Mouse (Mus musculus): ENCODE data around the gene Terf2. TPM values are rescaled to one million over a fixed set of nuclear protein-coding genes. Genes with fewer than 3 reads are reported as not detected.

The Terf2 gene
- total and polyA plus RNA-seq, 3 experiments = 6.0 to 11.2 (median 11.1) TPM

DNA sequence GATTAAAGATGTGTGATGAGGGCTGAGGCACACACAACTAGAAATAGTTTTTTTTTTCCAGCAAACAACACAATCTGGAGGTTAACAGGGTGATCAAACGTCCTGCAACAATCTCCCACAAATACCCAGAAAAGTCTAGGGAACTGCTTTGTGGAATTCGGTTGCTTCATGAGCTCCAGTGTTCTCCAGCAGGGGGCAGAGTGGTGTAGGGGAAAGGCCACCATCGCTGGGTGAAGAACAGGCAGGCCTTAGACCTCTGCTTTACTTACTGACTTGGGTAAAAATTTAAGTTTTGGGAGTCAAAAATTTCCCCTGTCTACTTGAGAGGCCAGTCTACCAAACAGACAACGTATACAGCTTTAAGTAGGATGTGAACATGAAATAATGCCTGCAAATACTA is 8.2 kb upstream of the Terf2 start:
- Histone ChIP-seq H3K9ac (ENCODE audit: low read depth, low read length) (no peak overlapping the region), H3K27me3 (ENCODE audit: control insufficient read depth, insufficient read depth, low read length) (no peaks in the 10 kb centered on the region), H3K4me1 (ENCODE audit: control insufficient read depth, insufficient read depth, low read length) (no peaks in the 10 kb centered on the region), H3K79me2 (replicated peaks; ENCODE audit: control insufficient read depth, insufficient read depth, low read length) (no peaks in the 10 kb centered on the region), H3K27ac (no peak overlapping the region), H3K4me3 (no peak overlapping the region), H3K36me3 (ENCODE audit: control insufficient read depth, insufficient read depth, low read length) (no peaks in the 10 kb centered on the region)
- WGBS = 11% methylated on average over 4 of the region's 4 CpGs
- intact Hi-C loops (cut with DNase I) = loop anchor here (1.0 kb wide), 1 partner anchor 220 kb away; no protein-coding TSS in a partner anchor
- no peak for TF ChIP-seq POLR2A (IDR thresholded peaks at IDR 0.05; ENCODE audit: insufficient read depth, low read depth, low read length)
- peak; percentile 93; the same call in 1 of the 2 replicates for TF ChIP-seq CTCF (IDR thresholded peaks at IDR 0.05)
- peak; percentile 70; the same call in 1 of the 2 replicates for TF ChIP-seq EP300 (IDR thresholded peaks at IDR 0.05; ENCODE audit: insufficient read depth, low read depth, low read length)
- DNase-seq = peak; percentile 59 to 82

DNA sequence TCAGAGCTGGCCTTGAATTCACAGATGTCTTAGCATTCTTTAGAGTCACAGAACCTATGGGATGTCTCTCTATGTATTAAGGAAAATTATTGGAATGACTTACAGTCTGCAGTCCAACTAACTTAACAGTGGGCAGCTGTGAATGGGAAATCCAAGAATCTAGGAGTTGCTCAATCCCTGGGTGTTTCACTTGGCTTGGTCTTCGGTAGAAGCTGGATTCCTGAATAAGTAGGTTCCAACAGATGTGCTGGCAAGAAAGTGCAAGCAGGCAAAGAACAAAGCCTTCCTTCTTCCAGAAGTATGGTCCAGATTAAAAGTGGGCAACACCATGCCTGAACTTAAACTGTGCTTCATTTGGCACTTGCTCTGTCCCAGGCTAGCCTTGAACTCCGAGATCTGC is 4.3 kb upstream of the Terf2 start:
- intact Hi-C loops (cut with DNase I) = no loop called here
- no peaks in the 10 kb centered on the region for H3K27me3 ChIP-seq (ENCODE audit: control insufficient read depth, insufficient read depth, low read length)
- H3K27ac ChIP-seq = no peak overlapping the region
- H3K9ac ChIP-seq (ENCODE audit: low read depth, low read length) = no peak overlapping the region
- H3K4me1 ChIP-seq (ENCODE audit: control insufficient read depth, insufficient read depth, low read length) = peaks cover 3% of the 10 kb centered on the region
- TF ChIP-seq CTCF (IDR thresholded peaks at IDR 0.05) = no peak
- no peak for TF ChIP-seq EP300 (IDR thresholded peaks at IDR 0.05; ENCODE audit: insufficient read depth, low read depth, low read length)
- TF ChIP-seq POLR2A (IDR thresholded peaks at IDR 0.05; ENCODE audit: insufficient read depth, low read depth, low read length) = no peak
- H3K36me3 ChIP-seq (ENCODE audit: control insufficient read depth, insufficient read depth, low read length) = 0 out of 2 replicates have a peak, but pooled peaks cover 2% of the 10 kb centered on the region
- no peaks in the 10 kb centered on the region for H3K79me2 ChIP-seq (replicated peaks; ENCODE audit: control insufficient read depth, insufficient read depth, low read length)
- H3K4me3 ChIP-seq = no peak overlapping the region
- WGBS = 77% methylated on average over 2 of the region's 2 CpGs
- no peak for DNase-seq

DNA sequence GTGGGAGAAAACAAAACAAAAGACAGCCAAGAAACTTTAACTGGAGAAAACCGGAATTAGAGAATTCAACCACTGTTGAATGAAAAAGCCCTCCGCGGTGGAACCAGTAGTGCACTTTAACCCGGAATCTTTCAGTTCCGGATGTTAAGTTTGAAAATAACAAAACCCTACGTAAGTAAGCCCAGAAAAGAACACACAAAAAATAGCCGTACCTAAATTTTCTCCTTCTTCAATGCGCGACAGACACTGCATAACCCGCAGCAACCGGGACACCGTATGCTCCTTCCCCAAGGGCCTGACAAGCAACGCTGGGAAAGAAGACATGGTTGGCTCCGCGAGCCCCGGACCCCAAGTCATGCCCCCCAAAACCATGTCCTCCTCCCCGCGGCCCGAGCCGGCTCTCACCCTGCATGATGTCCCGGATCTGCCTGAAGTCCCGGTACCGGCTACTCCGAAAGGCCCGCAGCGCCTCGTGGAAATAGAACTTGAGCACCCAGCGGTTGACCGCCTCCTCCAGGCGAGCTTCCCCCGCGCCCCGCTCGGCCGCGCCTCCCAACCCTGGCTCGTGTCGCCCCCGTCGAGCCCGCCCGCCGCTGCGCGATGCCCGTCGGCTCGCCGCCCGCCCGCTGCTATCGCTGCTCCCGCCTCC is 506 bp downstream of the Terf2 start:
- Histone ChIP-seq H3K9ac (ENCODE audit: low read depth, low read length) (peak overlapping the region; percentile 93), H3K36me3 (ENCODE audit: control insufficient read depth, insufficient read depth, low read length) (peaks cover 9% of the 10 kb centered on the region), H3K27ac (peak overlapping the region; percentile 93), H3K4me3 (peak overlapping the region; percentile 82), H3K79me2 (replicated peaks; ENCODE audit: control insufficient read depth, insufficient read depth, low read length) (no peaks in the 10 kb centered on the region), H3K4me1 (ENCODE audit: control insufficient read depth, insufficient read depth, low read length) (peaks cover 3% of the 10 kb centered on the region), H3K27me3 (ENCODE audit: control insufficient read depth, insufficient read depth, low read length) (no peaks in the 10 kb centered on the region)
- 1% methylated on average over 38 of the region's 53 CpGs for WGBS
- intact Hi-C loops (cut with DNase I) = loop anchor here (2.0 to 5.0 kb wide), 2 partner anchors 39 to 331 kb away; partner anchors contain the start of genes Cog8, Nip7 and Nob1
- DNase-seq = no peak
- TF ChIP-seq POLR2A (IDR thresholded peaks at IDR 0.05; ENCODE audit: insufficient read depth, low read depth, low read length) (no peak), CTCF (IDR thresholded peaks at IDR 0.05) (no peak), EP300 (IDR thresholded peaks at IDR 0.05; ENCODE audit: insufficient read depth, low read depth, low read length) (no peak)

DNA sequence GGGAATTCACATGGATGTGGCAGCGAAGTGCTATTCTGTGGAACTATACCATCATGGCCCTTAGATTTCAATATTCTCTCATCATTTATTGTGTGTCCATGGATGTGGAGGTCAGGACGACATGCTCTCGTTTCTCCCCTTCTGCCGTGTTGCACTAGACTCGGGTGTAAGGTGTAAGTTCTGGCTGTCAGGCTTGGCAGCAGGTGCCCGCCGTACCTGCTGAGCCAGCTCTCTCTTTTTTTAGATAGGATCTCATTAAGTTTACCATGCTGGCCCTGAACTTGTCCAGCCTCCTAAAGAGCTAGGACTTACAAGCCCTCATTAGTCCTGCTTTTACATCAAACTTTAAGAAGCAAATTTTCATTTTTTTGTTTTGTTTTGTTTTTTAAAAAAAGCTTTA is 5.8 kb downstream of the Terf2 start:
- no peaks in the 10 kb centered on the region for H3K27me3 ChIP-seq (ENCODE audit: control insufficient read depth, insufficient read depth, low read length)
- intact Hi-C loops (cut with DNase I) = no loop called here
- no peaks in the 10 kb centered on the region; the same call in 1 of the 2 replicates for H3K4me1 ChIP-seq (ENCODE audit: control insufficient read depth, insufficient read depth, low read length)
- no peak overlapping the region for H3K4me3 ChIP-seq
- H3K79me2 ChIP-seq (replicated peaks; ENCODE audit: control insufficient read depth, insufficient read depth, low read length) = no peaks in the 10 kb centered on the region
- no peak for DNase-seq
- no peak overlapping the region for H3K27ac ChIP-seq
- peaks cover 7% of the 10 kb centered on the region for H3K36me3 ChIP-seq (ENCODE audit: control insufficient read depth, insufficient read depth, low read length)
- TF ChIP-seq POLR2A (IDR thresholded peaks at IDR 0.05; ENCODE audit: insufficient read depth, low read depth, low read length) (no peak), CTCF (IDR thresholded peaks at IDR 0.05) (no peak), EP300 (IDR thresholded peaks at IDR 0.05; ENCODE audit: insufficient read depth, low read depth, low read length) (no peak)
- H3K9ac ChIP-seq (ENCODE audit: low read depth, low read length) = no peak overlapping the region
- WGBS = 89% methylated on average over 7 of the region's 7 CpGs

DNA sequence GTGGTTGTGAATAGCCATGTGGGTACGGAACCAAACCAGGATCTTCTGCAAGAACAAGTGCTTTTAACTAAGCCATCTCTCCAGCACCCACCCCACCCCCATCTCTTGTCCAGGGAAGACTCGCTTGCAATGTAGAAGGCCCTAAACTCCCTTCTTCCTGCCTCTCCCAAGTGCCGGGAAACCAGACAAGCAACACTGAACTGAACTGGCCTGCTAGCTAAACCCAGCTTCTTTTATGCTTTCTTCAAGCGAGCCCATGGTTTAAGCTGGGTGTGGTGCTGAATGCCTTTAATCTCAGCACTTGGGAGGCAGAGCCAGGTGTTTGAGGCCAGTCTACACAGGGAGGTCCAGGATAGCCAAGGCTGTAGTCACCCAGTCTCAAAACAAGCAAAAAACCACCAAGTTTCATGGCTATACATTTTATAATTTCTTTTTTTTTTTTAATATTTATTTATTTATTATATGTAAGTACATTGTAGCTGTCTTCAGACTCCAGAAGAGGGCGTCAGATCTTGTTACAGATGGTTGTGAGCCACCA is 7.8 kb downstream of the Terf2 start:
- 93% methylated on average over 5 of the region's 5 CpGs for WGBS
- no peak overlapping the region for H3K4me3 ChIP-seq
- no peaks in the 10 kb centered on the region; the same call in 1 of the 2 replicates for H3K36me3 ChIP-seq (ENCODE audit: control insufficient read depth, insufficient read depth, low read length)

DNA sequence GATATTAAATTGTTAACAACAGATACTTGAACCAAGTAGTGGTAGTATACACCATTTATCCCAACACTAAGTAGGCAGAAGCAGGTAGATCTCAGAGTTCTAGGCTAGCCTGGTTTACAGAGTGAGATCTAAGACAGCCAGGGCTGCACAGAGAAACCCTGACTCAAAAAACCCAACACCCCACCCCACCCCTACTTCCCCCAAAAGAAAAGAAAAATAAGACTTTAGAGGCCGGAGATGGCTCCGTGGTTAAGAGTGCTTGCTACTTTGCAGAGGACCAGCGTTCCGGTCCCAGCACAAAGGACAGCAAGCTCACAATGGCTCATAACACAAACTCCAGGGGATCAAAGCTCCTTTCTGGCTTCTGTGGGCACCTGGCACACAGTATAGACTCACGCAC is 10.3 kb downstream of the Terf2 start:
- no peak for TF ChIP-seq POLR2A (IDR thresholded peaks at IDR 0.05; ENCODE audit: insufficient read depth, low read depth, low read length)
- no peak for TF ChIP-seq EP300 (IDR thresholded peaks at IDR 0.05; ENCODE audit: insufficient read depth, low read depth, low read length)
- no peak overlapping the region for H3K9ac ChIP-seq (ENCODE audit: low read depth, low read length)
- H3K27ac ChIP-seq = no peak overlapping the region
- H3K36me3 ChIP-seq (ENCODE audit: control insufficient read depth, insufficient read depth, low read length) = no peaks in the 10 kb centered on the region; the same call in 1 of the 2 replicates
- no peaks in the 10 kb centered on the region for H3K79me2 ChIP-seq (replicated peaks; ENCODE audit: control insufficient read depth, insufficient read depth, low read length)
- no peaks in the 10 kb centered on the region for H3K4me1 ChIP-seq (ENCODE audit: control insufficient read depth, insufficient read depth, low read length)
- H3K4me3 ChIP-seq = no peak overlapping the region
- no peaks in the 10 kb centered on the region for H3K27me3 ChIP-seq (ENCODE audit: control insufficient read depth, insufficient read depth, low read length)
- intact Hi-C loops (cut with DNase I) = no loop called here
- 97% methylated on average over 5 of the region's 5 CpGs for WGBS
- DNase-seq = no peak

More for the DNA sequence above, 7.8 kb downstream of the Terf2 start:
- H3K9ac ChIP-seq (ENCODE audit: low read depth, low read length) = no peak overlapping the region
- no peaks in the 10 kb centered on the region for H3K4me1 ChIP-seq (ENCODE audit: control insufficient read depth, insufficient read depth, low read length)
- no peak overlapping the region for H3K27ac ChIP-seq
- no peaks in the 10 kb centered on the region for H3K27me3 ChIP-seq (ENCODE audit: control insufficient read depth, insufficient read depth, low read length)
- H3K79me2 ChIP-seq (replicated peaks; ENCODE audit: control insufficient read depth, insufficient read depth, low read length) = no peaks in the 10 kb centered on the region
- intact Hi-C loops (cut with DNase I) = no loop called here
- no peak for TF ChIP-seq CTCF (IDR thresholded peaks at IDR 0.05)
- TF ChIP-seq EP300 (IDR thresholded peaks at IDR 0.05; ENCODE audit: insufficient read depth, low read depth, low read length) = no peak
- no peak for TF ChIP-seq POLR2A (IDR thresholded peaks at IDR 0.05; ENCODE audit: insufficient read depth, low read depth, low read length)
- DNase-seq = no peak
